Mouse (Mus musculus): ENCODE measurements around the gene Mroh2a.

Mroh2a gene

DNA sequence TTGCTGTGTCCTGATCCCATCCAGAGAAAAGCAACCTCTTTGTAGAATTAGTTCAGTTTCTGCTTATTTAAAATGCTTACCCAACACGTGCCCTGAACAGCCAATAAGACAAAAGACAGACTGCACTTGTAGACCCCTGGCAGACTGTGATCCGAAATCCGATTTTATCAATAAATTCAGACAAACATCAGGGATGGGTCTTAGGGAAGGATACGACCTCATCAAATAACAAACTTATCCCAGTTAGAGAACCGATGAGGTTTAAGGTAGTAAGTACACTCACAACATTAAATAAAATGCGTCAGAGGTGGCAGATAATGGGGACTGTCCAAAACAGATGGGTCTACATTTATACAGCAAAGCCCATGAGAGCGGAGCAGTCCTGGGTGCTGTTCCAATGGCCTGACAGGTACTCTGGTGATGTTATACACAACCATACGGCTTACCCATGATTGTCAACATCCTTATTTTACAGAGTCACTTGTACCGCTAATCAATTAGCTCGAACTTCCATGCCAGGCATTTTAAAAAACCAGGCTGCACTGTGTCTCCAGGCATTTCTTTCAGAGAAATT, 49.8 kb downstream of the Mroh2a start:
- in situ Hi-C loops (cut with MboI, MseI): no loop called here

- in situ Hi-C loops (cut with MboI, MseI): no loop called here
Observed at GRCm38 (mm10) chr1:88277098-88277817, 50.5 kb downstream of the Mroh2a start, which contains the start of the genes Hjurp and Trpm8. Gene Hjurp, minus strand, starts transcription at chr1:88277633. Gene Trpm8, plus strand, starts transcription at chr1:88277661.

GRCm38 (mm10) chr1:88277818-88278511, 51.2 kb downstream of the Mroh2a start:
- in situ Hi-C loops (cut with MboI, MseI): no loop called here

DNA sequence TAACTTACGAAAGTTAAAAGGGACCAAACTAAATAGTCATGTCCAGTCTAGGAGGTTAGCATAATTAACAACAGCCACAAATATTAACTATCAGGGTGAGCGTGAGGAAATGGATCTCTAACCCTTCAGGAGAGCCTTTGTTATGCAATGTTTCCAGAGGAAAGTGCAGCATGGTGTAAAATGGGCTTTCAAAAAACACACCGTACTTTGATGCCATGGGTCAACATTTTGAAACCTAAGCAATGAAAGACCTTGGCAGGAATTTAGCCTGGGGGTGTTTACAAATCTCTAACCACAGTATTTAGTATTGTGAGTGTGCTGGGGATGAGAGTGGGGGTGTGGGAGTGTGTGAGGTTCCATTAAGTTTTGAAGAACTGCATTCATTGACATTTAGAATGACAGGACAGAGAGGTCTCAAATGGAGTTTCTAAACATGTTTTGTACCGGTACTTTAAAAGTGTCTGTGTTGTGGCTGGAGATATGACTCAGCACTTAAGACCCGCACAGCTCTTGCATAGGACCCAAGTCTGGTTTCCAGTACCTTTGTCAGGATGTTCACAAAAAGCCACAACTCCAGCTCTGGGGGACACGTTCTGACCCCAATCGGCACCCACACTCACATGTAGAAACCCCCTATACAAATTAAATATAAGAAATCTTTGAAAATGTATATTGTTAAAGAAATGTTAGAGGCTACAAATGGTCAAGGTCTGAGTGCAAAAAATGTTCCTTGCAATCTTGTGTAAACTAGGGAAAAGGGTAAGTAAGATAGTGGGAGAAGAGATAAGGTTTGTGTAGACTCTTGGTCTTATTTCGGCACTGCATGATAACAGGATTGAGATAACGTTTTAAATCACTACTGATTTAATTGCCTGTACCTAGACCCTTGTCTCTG, 52.6 kb downstream of the Mroh2a start:
- in situ Hi-C loops (cut with MboI, MseI): loop anchor here (10.0 kb wide), 1 partner anchor 135 kb away; no protein-coding TSS in a partner anchor

- in situ Hi-C loops (cut with MboI, MseI): loop anchor here (10.0 kb wide), 1 partner anchor 135 kb away; no protein-coding TSS in a partner anchor
Observed at GRCm38 (mm10) chr1:88280006-88280690, 53.4 kb downstream of the Mroh2a start.

- in situ Hi-C loops (cut with MboI, MseI): loop anchor here (10.0 kb wide), 1 partner anchor 138 kb away; no protein-coding TSS in a partner anchor
Observed at GRCm38 (mm10) chr1:88282301-88282700, 55.5 kb downstream of the Mroh2a start.

GRCm38 (mm10) chr1:88283376-88284227, 56.8 kb downstream of the Mroh2a start:
- in situ Hi-C loops (cut with MboI, MseI): loop anchor here (10.0 kb wide), 1 partner anchor 139 kb away; no protein-coding TSS in a partner anchor

DNA sequence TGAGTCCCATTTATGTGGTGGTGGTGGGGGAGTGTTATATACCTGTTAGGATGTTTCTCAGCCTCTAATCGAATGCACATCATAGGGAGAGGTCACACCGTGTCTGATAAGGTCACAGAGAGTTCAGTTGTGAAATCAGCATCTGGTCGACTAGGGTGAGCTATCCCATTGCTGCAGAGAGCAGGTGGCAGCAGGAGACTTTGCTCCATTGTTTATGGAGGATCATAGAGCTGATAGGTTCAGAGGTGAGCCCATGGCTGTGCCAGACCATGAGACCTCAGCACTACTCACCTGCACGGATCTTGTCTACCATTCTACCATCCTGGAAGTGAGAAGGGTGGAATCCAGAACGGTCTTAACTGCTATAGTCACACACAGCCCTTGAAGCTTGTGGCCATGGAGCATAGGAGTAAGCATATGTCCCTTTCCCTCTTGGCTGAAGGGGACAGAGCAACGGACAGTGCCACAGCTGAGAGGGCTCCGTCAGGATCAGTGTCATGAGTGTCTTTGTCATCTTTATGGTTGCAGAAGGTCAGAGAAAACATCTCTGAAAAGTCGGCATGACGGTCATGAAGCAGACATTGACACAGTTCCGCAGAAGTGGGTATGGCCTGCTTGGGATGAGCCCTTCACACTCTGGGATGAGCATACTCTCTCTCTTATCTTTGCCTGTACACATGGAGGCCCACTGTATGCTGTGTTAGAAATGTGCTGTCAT, 57.6 kb downstream of the Mroh2a start:
- in situ Hi-C loops (cut with MboI, MseI): loop anchor here (10.0 kb wide), 1 partner anchor 140 kb away; no protein-coding TSS in a partner anchor

- in situ Hi-C loops (cut with MboI, MseI): loop anchor here (10.0 kb wide), 1 partner anchor 140 kb away; no protein-coding TSS in a partner anchor
Observed at GRCm38 (mm10) chr1:88284946-88285320, 58.1 kb downstream of the Mroh2a start.

DNA sequence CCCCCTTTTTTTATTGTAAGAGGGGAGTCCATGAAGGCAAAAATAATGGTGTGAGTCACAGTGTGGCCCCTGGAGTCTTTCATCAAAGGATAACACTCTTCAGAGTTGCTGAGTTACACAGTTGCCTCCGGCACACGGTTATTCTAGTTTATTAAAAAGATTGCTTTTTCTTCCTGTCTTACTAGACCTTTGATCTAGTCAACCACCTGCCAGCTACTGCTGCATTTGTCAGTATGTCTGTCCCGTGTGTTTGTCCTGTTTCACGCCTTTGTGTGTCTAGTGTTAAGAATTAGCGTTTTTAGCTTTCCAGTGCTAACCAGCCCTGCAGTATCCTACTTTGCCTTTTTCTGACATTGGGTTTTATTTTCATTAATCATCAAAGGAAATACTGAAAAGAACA, 58.9 kb downstream of the Mroh2a start:
- in situ Hi-C loops (cut with MboI, MseI): loop anchor here (10.0 kb wide), 1 partner anchor 141 kb away; no protein-coding TSS in a partner anchor

- in situ Hi-C loops (cut with MboI, MseI): loop anchor here (10.0 kb wide), 1 partner anchor 141 kb away; no protein-coding TSS in a partner anchor
Observed at GRCm38 (mm10) chr1:88286136-88286845, 59.5 kb downstream of the Mroh2a start.

- in situ Hi-C loops (cut with MboI, MseI): loop anchor here (10.0 kb wide), 1 partner anchor 142 kb away; no protein-coding TSS in a partner anchor
Observed at GRCm38 (mm10) chr1:88286887-88287696, 60.3 kb downstream of the Mroh2a start.

- in situ Hi-C loops (cut with MboI, MseI): loop anchor here (10.0 kb wide), 1 partner anchor 143 kb away; no protein-coding TSS in a partner anchor
Observed at GRCm38 (mm10) chr1:88287697-88287980, 60.9 kb downstream of the Mroh2a start.

DNA sequence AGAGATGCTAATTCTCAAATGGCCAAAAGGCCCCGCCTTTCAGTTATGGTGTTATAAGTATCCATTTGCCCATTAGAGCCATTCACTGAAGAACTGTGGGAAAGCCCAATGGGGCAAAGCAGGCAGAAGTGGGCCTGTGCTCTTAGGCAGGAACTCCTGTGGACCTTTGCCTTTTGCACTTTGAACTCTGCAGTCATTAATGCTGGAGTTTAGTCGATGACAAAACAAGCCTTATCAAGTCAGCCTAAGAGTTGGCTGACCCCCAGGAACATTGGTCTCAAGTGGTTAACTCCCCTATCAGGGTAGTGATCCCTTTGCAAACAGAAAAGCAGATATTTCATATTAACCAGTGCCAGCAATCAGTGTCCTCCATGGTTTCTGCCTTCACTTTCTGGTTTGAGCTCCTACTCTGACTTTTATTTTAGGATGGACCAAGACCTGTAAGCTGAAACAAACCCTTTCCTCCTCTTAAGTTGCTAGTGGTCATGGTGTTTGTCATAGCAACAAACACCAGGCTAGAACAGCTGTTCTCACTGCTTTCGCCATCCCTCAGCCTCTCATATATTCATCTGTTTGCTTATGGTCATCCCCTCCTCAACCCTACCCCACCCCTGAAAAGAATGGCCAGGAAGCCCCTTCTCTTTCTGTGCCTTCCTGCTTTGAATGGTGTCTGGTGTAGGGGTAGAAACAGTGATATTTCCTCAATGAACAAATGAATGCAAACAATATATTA, 61.4 kb downstream of the Mroh2a start:
- in situ Hi-C loops (cut with MboI, MseI): loop anchor here (10.0 kb wide), 1 partner anchor 143 kb away; no protein-coding TSS in a partner anchor

DNA sequence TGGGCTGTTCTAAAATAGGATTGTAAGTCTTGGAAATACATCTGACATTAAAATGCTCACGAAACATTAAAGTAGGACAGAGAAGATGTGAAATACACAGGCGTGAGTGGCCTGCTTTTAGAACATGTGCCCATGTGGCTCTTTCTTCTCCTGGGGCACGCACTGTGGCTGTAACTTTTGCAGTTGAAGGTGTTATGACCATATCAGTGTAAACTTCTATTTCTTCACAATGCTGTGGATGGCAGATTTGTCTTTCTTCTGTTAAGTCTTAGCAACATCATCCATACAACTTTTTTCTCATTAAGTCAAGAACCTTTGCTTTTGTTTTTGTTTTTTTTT, 62.0 kb downstream of the Mroh2a start:
- in situ Hi-C loops (cut with MboI, MseI): loop anchor here (10.0 kb wide), 1 partner anchor 144 kb away; no protein-coding TSS in a partner anchor

- in situ Hi-C loops (cut with MboI, MseI): loop anchor here (10.0 kb wide), 1 partner anchor 144 kb away; no protein-coding TSS in a partner anchor
Observed at GRCm38 (mm10) chr1:88289152-88289551, 62.4 kb downstream of the Mroh2a start.

All from regulatory T cell (primary cell).